Mouse (Mus musculus) kidney, adult 2 months (tissue): ENCODE measurements around the gene Pum1.

Experiments used
- CTCF ChIP-seq: fragments of 200-500 bp; conservative IDR thresholded peaks from 2 replicates; pipeline ENCODE4 v1.5.1; 2011; ENCODE audit warnings: low read depth, mild to moderate bottlenecking, control low read depth, low read length, moderate library complexity, mixed read lengths; ENCODE audit not compliant: insufficient read depth, insufficient read length
- POLR2A ChIP-seq: fragments of 200-500 bp; IDR thresholded peaks from one replicate; pipeline ENCODE4 v1.6.1; 2011; ENCODE audit warnings: low read depth, low read length, control low read depth

- no peak for TF ChIP-seq CTCF
- TF ChIP-seq POLR2A = no peak
These were observed 89.5 kb downstream of the Pum1 start for GRCm38 (mm10) chr4:130752591-130752990.
